Mouse (Mus musculus) C2C12 (cell line): Measurements from ENCODE around the gene Lmo7.

ENCODE experiments used
- CEBPB ChIP-seq: IDR thresholded peaks from one replicate; pipeline ENCODE4 v1.6.1; 2011; ENCODE audit warnings: low read depth, mild to moderate bottlenecking, control low read depth, moderate library complexity
- CTCF ChIP-seq: IDR thresholded peaks from one replicate; pipeline ENCODE4 v1.5.1; 2011; ENCODE audit not compliant: control insufficient read depth, insufficient read depth, insufficient read length
- FOSL1 ChIP-seq: IDR thresholded peaks from one replicate; pipeline ENCODE4 v1.8.0; 2011; ENCODE audit warnings: mild to moderate bottlenecking, low read length; ENCODE audit not compliant: poor library complexity, insufficient read depth, severe bottlenecking
- MAX ChIP-seq: IDR thresholded peaks from one replicate; pipeline ENCODE4 v1.6.1; 2011; ENCODE audit warnings: mild to moderate bottlenecking, control low read depth
- MYOD1 ChIP-seq: IDR thresholded peaks from one replicate; pipeline ENCODE4 v1.6.1; 2011; ENCODE audit warnings: low read depth; ENCODE audit not compliant: control insufficient read depth, insufficient read length
- MYOG ChIP-seq: IDR thresholded peaks from one replicate; pipeline ENCODE4 v1.6.1; 2011; ENCODE audit not compliant: control insufficient read depth, insufficient read length; ENCODE audit errors: extremely low read depth
- USF1 ChIP-seq: IDR thresholded peaks from one replicate; pipeline ENCODE4 v1.6.1; 2011; ENCODE audit warnings: low read depth, mild to moderate bottlenecking, control low read depth, moderate library complexity

GRCm38 (mm10) chr14:101892496-101892895 lies 162.7 kb downstream of the Lmo7 start:
- TF ChIP-seq CEBPB (no peak), CTCF (no peak), USF1 (no peak), MYOG (no peak), FOSL1 (no peak), MAX (no peak), MYOD1 (no peak)
